Mouse (Mus musculus) G1E (cell line): ENCODE data around the gene Sytl3.
"Not testable (repeated sequence)": the region's sequence is repeated elsewhere in the genome, so short reads cannot be mapped to it uniquely, and the experiment has no call there.

ENCODE experiments used
- CTCF ChIP-seq: IDR thresholded peaks from 2 replicates; pipeline ENCODE4 v1.5.1; 2012; ENCODE audit warnings: low read depth, low read length, inconsistent platforms, mixed read lengths
- TAL1 ChIP-seq: conservative IDR thresholded peaks from 2 replicates; pipeline ENCODE4 v1.6.1; 2012; ENCODE audit warnings: low read depth, low read length, inconsistent platforms, mixed read lengths

DNA sequence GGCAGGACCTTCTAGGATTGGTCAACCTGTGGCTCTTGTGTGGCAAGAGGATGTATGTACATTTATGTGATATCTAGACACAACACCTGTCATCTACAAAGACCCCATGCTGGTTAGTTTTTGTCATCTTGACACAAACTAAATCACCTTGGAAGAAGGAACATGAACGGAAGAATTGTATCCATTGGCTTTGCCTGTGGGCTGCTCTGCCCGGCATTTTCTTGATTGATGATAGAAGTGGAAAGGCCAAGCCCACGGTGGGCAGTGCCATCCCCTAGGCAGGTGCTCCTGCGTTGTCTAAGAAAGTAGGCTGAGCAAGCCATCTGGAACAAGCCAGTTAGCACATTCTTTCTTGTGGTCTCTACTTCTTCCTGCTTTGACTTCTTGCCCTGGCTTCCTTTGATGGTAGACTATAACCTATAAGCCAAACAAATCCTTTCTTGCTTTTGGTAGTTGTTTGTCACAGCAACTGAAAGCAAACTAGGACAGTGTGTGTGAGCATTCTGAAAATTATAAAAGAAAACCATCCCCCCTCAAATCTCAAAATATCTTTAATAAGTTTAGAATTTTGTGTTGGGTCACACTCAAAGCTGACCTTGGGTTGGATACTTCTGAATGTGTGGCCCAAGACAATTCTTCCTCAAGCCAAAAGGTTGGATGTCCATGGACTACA lies 27.5 kb downstream of the Sytl3 start:
- not testable (repeated sequence) for TF ChIP-seq CTCF, TAL1
